Mouse (Mus musculus) liver, adult 2 months (tissue): Measurements from ENCODE around the gene Aass.
A peak's percentile ranks its signal among the peaks of the same experiment; 100 is the strongest.

Experiments
- CTCF ChIP-seq: fragments of 200-500 bp; IDR thresholded peaks from 2 replicates; pipeline ENCODE4 v1.5.1; 2011; ENCODE audit warnings: low read depth, low read length, control low read depth
- POLR2A ChIP-seq: fragments of 200-500 bp; IDR thresholded peaks from 2 replicates; pipeline ENCODE4 v1.6.1; 2011; ENCODE audit warnings: low read length, control low read depth; ENCODE audit not compliant: insufficient read depth; ENCODE audit errors: extremely low read depth

DNA sequence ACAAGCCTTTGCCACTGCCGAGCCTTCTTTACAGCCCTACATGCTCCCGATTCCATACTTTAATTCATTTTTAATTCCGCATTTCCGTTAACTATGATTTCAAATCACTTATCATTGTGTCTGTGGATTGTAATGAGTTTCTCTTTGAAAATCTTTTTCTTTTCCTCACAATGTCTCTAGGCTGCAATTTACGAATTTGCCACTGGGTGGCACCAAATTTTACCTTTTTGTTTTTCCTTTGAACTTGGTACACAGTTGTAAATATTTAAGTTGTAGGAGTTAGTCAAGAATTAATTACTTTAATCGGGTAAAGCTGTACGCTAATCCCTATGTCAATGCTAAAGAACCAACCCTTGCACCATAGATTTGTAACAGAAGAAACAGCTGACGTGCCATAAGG lies 47.3 kb upstream of the Aass start:
- TF ChIP-seq CTCF (0 out of 2 replicates have a peak, but pooled peaks have one; percentile 16), POLR2A (no peak)
